Mouse (Mus musculus): ENCODE results near the gene Rp9. TPM values are rescaled to one million over a fixed set of nuclear protein-coding genes. Genes with fewer than 3 reads are reported as not detected.
A peak's percentile ranks its signal among the peaks of the same experiment; 100 is the strongest.

Rp9 gene
- polyA plus RNA-seq, 1 experiment from 2014 or later, result 42.2 TPM

- Histone ChIP-seq H3K4me1 (ENCODE audit: insufficient read depth) (peaks cover 15% of the 10 kb centered on the region), H3K36me3 (replicated peaks; ENCODE audit: insufficient read depth, low read length) (no peaks in the 10 kb centered on the region; the same call in 1 of the 2 replicates), H3K9ac (replicated peaks) (peak overlapping the region; percentile 97), H3K9me3 (ENCODE audit: low read length) (no peaks in the 10 kb centered on the region), H3K4me2 (ENCODE audit: low read depth, low read length) (peak overlapping the region; percentile 97), H3K27ac (ENCODE audit: low read depth) (peak overlapping the region; percentile 93), H3K27me3 (ENCODE audit: insufficient read depth, low read length) (no peaks in the 10 kb centered on the region), H3K4me3 (ENCODE audit: low read depth, low read length) (peak overlapping the region; percentile 97)
- TF ChIP-seq EP300 (IDR thresholded peaks at IDR 0.05; ENCODE audit: low read depth) (no peak), CTCF (IDR thresholded peaks at IDR 0.05; ENCODE audit: low read depth) (no peak)
- DNase-seq (no peak), ATAC-seq (no peak)
- WGBS (ENCODE audit: insufficient replicate concordance), result 41% methylated on average over 6 of the region's 6 CpGs
Observed at GRCm38 (mm10) chr9:22389736-22390245, 79.8 kb downstream of the Rp9 start.

GRCm38 (mm10) chr9:22389021-22389476 is 80.5 kb downstream of the Rp9 start, which contains the start of gene Anln:
Gene Anln, minus strand, starts transcription at chr9:22389188.
- TF ChIP-seq CTCF (IDR thresholded peaks at IDR 0.05; ENCODE audit: low read depth), result peak; percentile 28; the same call in 1 of the 2 replicates
- TF ChIP-seq EP300 (IDR thresholded peaks at IDR 0.05; ENCODE audit: low read depth), result no peak; the same call in 1 of the 2 replicates
- DNase-seq, result peak; percentile 98
- ATAC-seq, result peak; percentile 93
- no peaks in the 10 kb centered on the region; the same call in 1 of the 2 replicates for H3K36me3 ChIP-seq (replicated peaks; ENCODE audit: insufficient read depth, low read length)
- H3K4me3 ChIP-seq (ENCODE audit: low read depth, low read length), result peak within 1 kb of the TSS; percentile 97
- H3K9ac ChIP-seq (replicated peaks), result peak within 1 kb of the TSS; percentile 97
- WGBS (ENCODE audit: insufficient replicate concordance), result under 1% methylated on average over 42 of the region's 44 CpGs
- peak within 1 kb of the TSS; percentile 97 for H3K4me2 ChIP-seq (ENCODE audit: low read depth, low read length)
- H3K9me3 ChIP-seq (ENCODE audit: low read length), result no peaks in the 10 kb centered on the region
- H3K27ac ChIP-seq (ENCODE audit: low read depth), result peak within 1 kb of the TSS; percentile 93
- H3K27me3 ChIP-seq (ENCODE audit: insufficient read depth, low read length), result no peaks in the 10 kb centered on the region
- peaks cover 15% of the 10 kb centered on the region for H3K4me1 ChIP-seq (ENCODE audit: insufficient read depth)

DNA sequence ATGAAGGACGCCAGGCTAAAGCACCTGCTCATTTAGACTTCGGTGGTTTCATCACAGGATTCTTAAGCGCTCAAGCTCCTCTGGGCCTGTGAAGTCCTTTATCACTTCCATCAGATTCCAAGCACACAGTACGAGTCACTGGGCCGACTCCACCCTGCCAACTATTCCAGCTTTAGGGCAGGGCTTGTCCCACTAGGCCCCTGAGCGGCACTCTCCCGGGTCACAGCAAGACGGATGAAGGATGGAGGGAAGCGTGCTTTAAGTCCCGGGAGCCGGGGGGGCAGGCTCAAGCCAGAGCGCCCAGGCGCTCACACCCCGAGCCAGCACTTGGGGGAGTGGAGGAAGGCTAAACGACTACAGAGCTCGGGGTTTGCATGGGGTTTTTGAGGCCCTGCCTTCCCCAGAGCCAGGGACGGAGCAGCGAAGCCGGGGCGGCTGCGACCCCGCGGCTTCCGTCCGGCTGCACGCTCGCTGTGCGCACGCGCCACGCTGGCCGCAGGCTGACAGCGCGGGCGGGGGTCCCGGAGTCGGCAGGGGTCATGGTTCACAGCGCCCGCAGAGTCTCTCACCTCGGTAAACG is 81.1 kb downstream of the Rp9 start:
- Histone ChIP-seq H3K27me3 (ENCODE audit: insufficient read depth, low read length) (no peaks in the 10 kb centered on the region), H3K9me3 (ENCODE audit: low read length) (no peaks in the 10 kb centered on the region), H3K9ac (replicated peaks) (peak overlapping the region; percentile 97), H3K4me2 (ENCODE audit: low read depth, low read length) (peak overlapping the region; percentile 97), H3K4me1 (ENCODE audit: insufficient read depth) (peaks cover 15% of the 10 kb centered on the region), H3K36me3 (replicated peaks; ENCODE audit: insufficient read depth, low read length) (no peaks in the 10 kb centered on the region; the same call in 1 of the 2 replicates), H3K4me3 (ENCODE audit: low read depth, low read length) (peak overlapping the region; percentile 97), H3K27ac (ENCODE audit: low read depth) (peak overlapping the region; percentile 93)
- ATAC-seq, result peak; percentile 62
- under 1% methylated on average over 41 of the region's 41 CpGs for WGBS (ENCODE audit: insufficient replicate concordance)
- no peak for TF ChIP-seq CTCF (IDR thresholded peaks at IDR 0.05; ENCODE audit: low read depth)
- no peak for TF ChIP-seq EP300 (IDR thresholded peaks at IDR 0.05; ENCODE audit: low read depth)
- DNase-seq, result peak; percentile 73

- peaks cover 4% of the 10 kb centered on the region for H3K36me3 ChIP-seq (replicated peaks; ENCODE audit: insufficient read depth, low read length)
- no peak for ATAC-seq
- peak overlapping the region; percentile 93 for H3K27ac ChIP-seq (ENCODE audit: low read depth)
- 7% methylated on average over 6 of the region's 6 CpGs for WGBS (ENCODE audit: insufficient replicate concordance)
- peak overlapping the region; percentile 97 for H3K9ac ChIP-seq (replicated peaks)
- no peak for TF ChIP-seq CTCF (IDR thresholded peaks at IDR 0.05; ENCODE audit: low read depth)
- no peak for TF ChIP-seq EP300 (IDR thresholded peaks at IDR 0.05; ENCODE audit: low read depth)
- H3K4me3 ChIP-seq (ENCODE audit: low read depth, low read length), result peak overlapping the region; percentile 97
- H3K4me1 ChIP-seq (ENCODE audit: insufficient read depth), result peaks cover 15% of the 10 kb centered on the region
- DNase-seq, result no peak
- H3K9me3 ChIP-seq (ENCODE audit: low read length), result no peaks in the 10 kb centered on the region
- H3K4me2 ChIP-seq (ENCODE audit: low read depth, low read length), result peak overlapping the region; percentile 97
- H3K27me3 ChIP-seq (ENCODE audit: insufficient read depth, low read length), result no peaks in the 10 kb centered on the region
Observed at GRCm38 (mm10) chr9:22387901-22388300, 81.6 kb downstream of the Rp9 start.

DNA sequence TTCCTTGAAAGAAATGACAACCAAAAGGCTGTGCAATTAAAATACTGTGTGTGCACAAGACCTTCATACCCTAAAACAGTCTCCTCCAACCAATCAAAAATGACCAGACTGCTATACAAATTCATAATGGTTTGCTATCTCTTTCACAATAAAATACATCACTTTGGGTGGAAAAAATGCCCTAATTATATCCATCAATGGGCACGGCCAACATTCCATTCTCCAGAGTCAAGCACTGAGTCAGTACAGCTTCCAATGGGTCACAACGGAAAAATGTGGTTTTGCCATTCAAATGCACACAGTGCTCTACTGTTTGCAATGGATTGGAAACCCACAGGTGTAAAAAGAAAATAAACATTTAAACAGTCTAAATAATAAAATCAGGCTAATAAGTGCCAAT is 83.7 kb downstream of the Rp9 start:
- Histone ChIP-seq H3K36me3 (replicated peaks; ENCODE audit: insufficient read depth, low read length) (peaks cover 21% of the 10 kb centered on the region), H3K27ac (ENCODE audit: low read depth) (no peak overlapping the region), H3K4me2 (ENCODE audit: low read depth, low read length) (peak overlapping the region; percentile 54), H3K4me3 (ENCODE audit: low read depth, low read length) (no peak overlapping the region), H3K9ac (replicated peaks) (0 out of 2 replicates have a peak overlapping the region, but pooled peaks have one; percentile 8), H3K27me3 (ENCODE audit: insufficient read depth, low read length) (no peaks in the 10 kb centered on the region), H3K4me1 (ENCODE audit: insufficient read depth) (peaks cover 15% of the 10 kb centered on the region), H3K9me3 (ENCODE audit: low read length) (no peaks in the 10 kb centered on the region)
- DNase-seq (no peak), ATAC-seq (no peak)
- 77% methylated on average over 2 of the region's 2 CpGs for WGBS (ENCODE audit: insufficient replicate concordance)
- TF ChIP-seq EP300 (IDR thresholded peaks at IDR 0.05; ENCODE audit: low read depth) (no peak), CTCF (IDR thresholded peaks at IDR 0.05; ENCODE audit: low read depth) (no peak)

- TF ChIP-seq EP300 (IDR thresholded peaks at IDR 0.05; ENCODE audit: low read depth) (no peak), CTCF (IDR thresholded peaks at IDR 0.05; ENCODE audit: low read depth) (no peak)
- H3K36me3 ChIP-seq (replicated peaks; ENCODE audit: insufficient read depth, low read length), result peaks cover 79% of the 10 kb centered on the region
- H3K4me3 ChIP-seq (ENCODE audit: low read depth, low read length), result no peak overlapping the region
- H3K27me3 ChIP-seq (ENCODE audit: insufficient read depth, low read length), result no peaks in the 10 kb centered on the region
- no peak overlapping the region for H3K9ac ChIP-seq (replicated peaks)
- H3K4me1 ChIP-seq (ENCODE audit: insufficient read depth), result no peaks in the 10 kb centered on the region
- H3K27ac ChIP-seq (ENCODE audit: low read depth), result no peak overlapping the region
- ATAC-seq, result no peak
- no peaks in the 10 kb centered on the region for H3K9me3 ChIP-seq (ENCODE audit: low read length)
- H3K4me2 ChIP-seq (ENCODE audit: low read depth, low read length), result no peak overlapping the region
- DNase-seq, result no peak
- WGBS (ENCODE audit: insufficient replicate concordance), result 91% methylated on average over 5 of the region's 5 CpGs
Observed at GRCm38 (mm10) chr9:22376086-22376485, 93.5 kb downstream of the Rp9 start.
